In genomic region chr2:77340076-77340475, GRCm38 (mm10) we compare ENCODE assay signal across 16 mouse cellular contexts.
"Had no signal": no experiment of that assay in that cellular context is flagged by ENCODE, and none has a peak within 500 bp of the region (broad histone marks: within the 10 kb centered on the region; RNA-seq: fewer than 3 reads in every experiment).

No protein-coding gene starts in this region.

- H3K4me3 ChIP-seq: neural tube, embryonic 13.5 days; neural tube, embryonic 15.5 days; stomach, embryonic 15.5 days had no signal

- H3K36me3 ChIP-seq: neural tube, embryonic 13.5 days; neural tube, embryonic 15.5 days; stomach, embryonic 15.5 days had no signal

- DNase-seq: retina, postnatal 1 day; right cerebral cortex, adult 18-20 months; right cerebral cortex, postnatal 14 days; right cerebral cortex, postnatal 25 days; right cerebral cortex, postnatal 4 days; spleen, adult 18-20 months; thymus, adult 18-20 months; thymus, adult 2 months; thymus, postnatal 14 days; thymus, postnatal 25 days; thymus, postnatal 36 days; thymus, postnatal 4 days had no signal

- H3K4me2 ChIP-seq: neural tube, embryonic 13.5 days; neural tube, embryonic 15.5 days; stomach, embryonic 15.5 days had no signal

- H3K27ac ChIP-seq: neural tube, embryonic 13.5 days; neural tube, embryonic 15.5 days; stomach, embryonic 15.5 days; stomach, postnatal 0 days had no signal

- H3K9ac ChIP-seq: neural tube, embryonic 13.5 days; neural tube, embryonic 15.5 days; stomach, embryonic 15.5 days had no signal

- H3K27me3 ChIP-seq: neural tube, embryonic 13.5 days; neural tube, embryonic 15.5 days; stomach, embryonic 15.5 days had no signal

- H3K9me3 ChIP-seq: neural tube, embryonic 13.5 days; neural tube, embryonic 15.5 days; stomach, embryonic 15.5 days had no signal

- H3K4me1 ChIP-seq: neural tube, embryonic 13.5 days; neural tube, embryonic 15.5 days; stomach, embryonic 15.5 days had no signal
